In genomic region chr5:31290521-31291360, GRCm38 (mm10) we compare ENCODE assay signal across 1 mouse cellular context.
TF ChIP-seq lines count a peak whose summit lies in the region.

Ift172 (minus strand) TSS chr5:31291116.

TF ChIP-seq in MEL, 35 proteins besides CTCF, POLR2A, EP300 and RAD21 (continued from another document):
- no peak; the same call in 1 of the 2 replicates for TF ChIP-seq POLR2AphosphoS2 (IDR thresholded peaks at IDR 0.05; ENCODE audit: low read length)
- TF ChIP-seq MYB (IDR thresholded peaks at IDR 0.05; ENCODE audit: low read depth, low read length): peak; percentile 56
- peak; percentile 62; the same call in 1 of the 2 replicates for TF ChIP-seq ELF1 (IDR thresholded peaks at IDR 0.05; ENCODE audit: low read depth, low read length)
- TF ChIP-seq JUND (IDR thresholded peaks at IDR 0.05; ENCODE audit: low read depth, low read length): no peak
- TF ChIP-seq MAZ (IDR thresholded peaks at IDR 0.05; ENCODE audit: low read depth, low read length): 0 out of 2 replicates have a peak, but pooled peaks have one; percentile 39
- TF ChIP-seq ZMIZ1 (IDR thresholded peaks at IDR 0.05; ENCODE audit: low read depth, low read length): no peak; the same call in 1 of the 2 replicates
- TF ChIP-seq GABPA (IDR thresholded peaks at IDR 0.05; ENCODE audit: low read depth, low read length): peak; percentile 59; the same call in 1 of the 2 replicates
- no peak for TF ChIP-seq GATA1 (IDR thresholded peaks at IDR 0.05; ENCODE audit: low read depth, low read length)
